Mouse (Mus musculus) intestine, postnatal 0 days (tissue): ENCODE measurements at regions not wholly inside any gene's neighbourhood (a gene's known extent, or its start where the extent isn't known, plus 50 kb on each side); places are given as distances from the start of the nearest gene placed in this dataset.

Source experiments
- ATAC-seq: fragments of 200-750 bp; cut with Nextera tagmentation; 2 replicates; pipeline ENCODE4 v1.8.0; 2017; ENCODE audit warnings: mild to moderate bottlenecking, moderate TSS enrichment, moderate library complexity
- H3K27ac ChIP-seq: fragments of 300-500 bp; sonication (generic); 2 replicates; pipeline ENCODE4 v1.5.1; 2014; ENCODE audit warnings: mild to moderate bottlenecking, low read depth, low read length, moderate library complexity
- H3K27me3 ChIP-seq: fragments of 300-500 bp; sonication (generic); replicated peaks from 2 replicates; pipeline ENCODE4 v1.6.1; 2014; ENCODE audit warnings: low read length, mixed read lengths; ENCODE audit not compliant: control insufficient read depth, insufficient read depth
- H3K36me3 ChIP-seq: fragments of 300-500 bp; sonication (generic); 2 replicates; pipeline ENCODE4 v1.6.1; 2014; ENCODE audit warnings: mild to moderate bottlenecking, moderate library complexity; ENCODE audit not compliant: control insufficient read depth, insufficient read depth
- H3K4me1 ChIP-seq: fragments of 300-500 bp; sonication (generic); replicated peaks from 2 replicates; pipeline ENCODE4 v1.6.1; 2014; ENCODE audit warnings: antibody characterized with exemption, low read length, mixed read lengths; ENCODE audit not compliant: control insufficient read depth, insufficient read depth
- H3K4me2 ChIP-seq: fragments of 300-500 bp; sonication (generic); replicated peaks from 2 replicates; pipeline ENCODE4 v1.6.1; 2014; ENCODE audit warnings: low read depth, mild to moderate bottlenecking, moderate library complexity
- H3K4me3 ChIP-seq: fragments of 300-500 bp; sonication (generic); 2 replicates; pipeline ENCODE4 v1.5.1; 2014; ENCODE audit warnings: low read depth, low read length
- H3K9ac ChIP-seq: fragments of 300-500 bp; sonication (generic); 2 replicates; pipeline ENCODE4 v1.6.1; 2014; ENCODE audit warnings: mild to moderate bottlenecking, low read depth, low read length
- H3K9me3 ChIP-seq: fragments of 300-500 bp; sonication (generic); 2 replicates; pipeline ENCODE4 v1.6.1; 2016; ENCODE audit warnings: mixed run types; ENCODE audit not compliant: control insufficient read depth
- CTCF ChIP-seq: sonication (generic); IDR thresholded peaks from 2 replicates; pipeline ENCODE4 v1.5.1; 2016; ENCODE audit warnings: low read depth, mild to moderate bottlenecking, control low read depth, antibody characterized with exemption, moderate library complexity
- WGBS: fragments of 180-500 bp; shearing (Covaris S2); extraction: QIAGEN DNeasy Blood & Tissue Kit; methylation state at CpG from one replicate; pipeline ENCODE4 v1.1.7; 2014; 5-methylcytosine and 5-hydroxymethylcytosine counted together

DNA sequence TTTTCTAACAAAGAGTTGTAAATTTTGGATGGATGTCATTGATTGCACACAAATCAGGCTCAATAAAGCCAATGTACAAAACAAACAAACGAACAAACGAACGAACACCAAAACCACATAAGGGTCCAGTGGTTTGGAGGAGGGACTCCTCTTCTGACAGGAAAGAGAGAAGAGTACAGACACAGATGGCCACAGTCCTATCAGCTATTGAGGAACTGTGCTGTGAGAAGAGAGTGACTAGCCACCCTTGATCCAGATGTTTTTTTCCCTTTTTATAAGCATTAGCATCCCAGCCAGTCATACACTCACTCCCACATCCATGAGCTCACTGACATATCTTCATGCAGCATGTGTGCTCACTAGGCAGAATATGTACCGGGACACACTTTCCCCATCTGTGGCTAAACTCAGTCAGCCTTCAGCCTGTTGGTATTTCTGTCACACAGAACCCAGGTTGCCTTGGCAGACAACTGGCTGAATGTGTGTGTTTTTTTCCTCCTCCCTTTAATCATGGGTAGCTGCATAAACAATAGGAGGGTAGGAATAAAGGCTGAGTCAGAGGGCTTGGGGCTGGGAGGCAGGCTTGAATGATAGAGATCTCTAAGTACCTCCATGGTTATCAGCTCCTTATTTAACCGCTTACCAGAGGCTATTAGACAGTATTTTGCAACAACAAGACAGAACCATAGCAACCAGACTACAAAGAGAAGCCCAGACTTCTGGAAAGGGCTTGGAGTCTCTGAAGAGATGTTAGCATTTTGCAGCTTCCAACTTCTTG is 159.7 kb downstream of the Tmsb4x start:
- Histone ChIP-seq H3K27ac (no peak overlapping the region), H3K9ac (no peak overlapping the region), H3K36me3 (no peaks in the 10 kb centered on the region), H3K4me3 (no peak overlapping the region), H3K4me1 (no peaks in the 10 kb centered on the region), H3K9me3 (no peaks in the 10 kb centered on the region), H3K4me2 (no peak overlapping the region), H3K27me3 (no peaks in the 10 kb centered on the region)
- WGBS: 65% methylated on average over 5 of the region's 5 CpGs
- peak; percentile 56; the same call in 1 of the 2 replicates for ATAC-seq
- TF ChIP-seq CTCF: no peak

DNA sequence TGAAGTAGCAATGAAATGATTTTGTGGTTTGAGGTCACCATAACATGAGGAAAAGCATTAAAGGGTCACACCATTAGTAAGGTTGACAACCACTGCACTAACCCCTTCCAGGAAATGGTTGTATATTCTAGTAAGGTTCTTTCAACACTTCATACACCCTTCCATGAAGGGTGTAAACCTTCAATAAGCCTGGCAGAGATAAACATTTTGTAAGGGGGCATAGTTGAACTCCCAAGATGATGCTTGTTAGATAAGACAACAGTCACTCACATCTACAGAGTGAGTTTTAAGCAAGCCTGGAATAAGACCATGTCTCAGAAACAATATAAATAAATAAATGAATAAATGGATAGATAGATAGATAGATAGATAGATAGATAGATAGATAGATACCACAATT is 171.1 kb downstream of the Tmsb4x start:
- Histone ChIP-seq H3K9me3 (no peaks in the 10 kb centered on the region), H3K4me1 (no peaks in the 10 kb centered on the region), H3K9ac (no peak overlapping the region), H3K27ac (no peak overlapping the region), H3K27me3 (no peaks in the 10 kb centered on the region; the same call in 1 of the 2 replicates), H3K4me3 (no peak overlapping the region), H3K36me3 (no peaks in the 10 kb centered on the region), H3K4me2 (no peak overlapping the region)
- no peak for TF ChIP-seq CTCF
- ATAC-seq: no peak

DNA sequence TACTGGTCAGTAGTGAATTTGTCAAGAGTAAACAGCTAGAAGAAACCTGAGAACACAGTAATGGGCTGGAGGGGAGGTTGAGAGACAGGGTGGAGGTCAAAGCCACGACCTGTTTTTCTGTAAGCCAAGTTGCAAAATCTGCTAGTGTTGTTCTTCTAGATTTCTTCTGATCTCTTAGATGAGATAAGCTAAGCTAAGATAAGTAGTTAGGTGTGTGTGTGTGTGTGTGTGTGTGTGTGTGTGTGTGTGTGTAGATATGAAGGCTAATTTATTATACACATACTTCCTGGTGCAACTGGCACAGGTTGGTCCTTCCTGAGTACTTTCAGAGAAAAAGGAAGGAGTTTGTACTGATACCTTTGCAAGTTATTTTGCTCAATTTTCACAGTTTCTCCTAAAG is 172.8 kb downstream of the Tmsb4x start:
- no peak overlapping the region for H3K27ac ChIP-seq
- no peaks in the 10 kb centered on the region for H3K9me3 ChIP-seq
- H3K27me3 ChIP-seq: no peaks in the 10 kb centered on the region; the same call in 1 of the 2 replicates
- TF ChIP-seq CTCF: no peak
- 25% methylated on average over 1 of the region's 1 CpGs for WGBS
- no peak overlapping the region for H3K4me2 ChIP-seq
- no peak for ATAC-seq
- H3K4me1 ChIP-seq: no peaks in the 10 kb centered on the region
- H3K36me3 ChIP-seq: no peaks in the 10 kb centered on the region
- no peak overlapping the region for H3K4me3 ChIP-seq
- H3K9ac ChIP-seq: no peak overlapping the region

DNA sequence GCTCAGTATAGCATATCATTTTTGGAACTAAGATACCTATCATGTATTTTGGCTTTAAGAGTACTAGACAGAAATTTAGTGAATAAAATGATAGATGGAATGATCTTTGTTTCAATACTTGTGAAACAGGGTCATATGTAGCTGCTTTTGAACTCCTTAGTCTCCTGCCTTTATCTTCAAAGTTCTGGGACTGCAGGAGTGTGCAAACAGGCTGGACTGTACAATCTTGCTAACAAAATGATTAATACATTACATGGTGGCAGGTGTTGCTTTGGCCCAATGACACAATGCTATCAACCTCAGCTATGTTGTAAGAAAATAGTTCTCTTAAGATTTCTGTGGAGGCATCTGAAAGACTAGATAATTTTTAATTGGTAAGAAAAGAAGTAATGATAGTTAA is 173.5 kb downstream of the Tmsb4x start:
- Histone ChIP-seq H3K4me3 (no peak overlapping the region), H3K9me3 (no peaks in the 10 kb centered on the region), H3K27me3 (no peaks in the 10 kb centered on the region; the same call in 1 of the 2 replicates), H3K9ac (no peak overlapping the region), H3K4me2 (no peak overlapping the region), H3K36me3 (no peaks in the 10 kb centered on the region), H3K27ac (no peak overlapping the region), H3K4me1 (no peaks in the 10 kb centered on the region)
- no peak for TF ChIP-seq CTCF
- ATAC-seq: no peak

DNA sequence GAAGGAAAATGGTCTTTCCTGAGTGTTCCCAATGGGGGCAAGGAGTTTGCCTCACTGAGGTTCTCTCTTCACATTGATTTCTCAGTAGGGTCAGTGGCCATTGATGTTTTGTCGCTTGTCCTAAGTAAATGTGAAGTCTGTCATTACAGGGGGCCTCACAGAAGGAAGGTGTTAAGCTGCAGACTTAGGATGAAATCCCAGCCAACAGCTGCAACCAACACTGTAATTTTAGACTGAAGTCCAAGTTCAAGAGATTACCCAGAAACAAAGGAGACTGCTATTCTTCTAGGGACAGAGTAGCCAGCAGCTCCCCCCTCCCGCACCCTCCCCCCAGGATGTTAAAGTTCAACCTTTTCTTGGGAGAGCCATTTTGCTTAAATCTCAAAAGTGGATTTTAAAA is 176.0 kb downstream of the Tmsb4x start:
- peak; percentile 49; the same call in 1 of the 2 replicates for ATAC-seq
- Histone ChIP-seq H3K36me3 (no peaks in the 10 kb centered on the region), H3K27ac (no peak overlapping the region; the same call in 1 of the 2 replicates), H3K27me3 (no peaks in the 10 kb centered on the region; the same call in 1 of the 2 replicates), H3K9ac (no peak overlapping the region), H3K4me2 (no peak overlapping the region), H3K4me3 (no peak overlapping the region), H3K4me1 (no peaks in the 10 kb centered on the region), H3K9me3 (no peaks in the 10 kb centered on the region)
- 76% methylated on average over 2 of the region's 2 CpGs for WGBS
- no peak for TF ChIP-seq CTCF

DNA sequence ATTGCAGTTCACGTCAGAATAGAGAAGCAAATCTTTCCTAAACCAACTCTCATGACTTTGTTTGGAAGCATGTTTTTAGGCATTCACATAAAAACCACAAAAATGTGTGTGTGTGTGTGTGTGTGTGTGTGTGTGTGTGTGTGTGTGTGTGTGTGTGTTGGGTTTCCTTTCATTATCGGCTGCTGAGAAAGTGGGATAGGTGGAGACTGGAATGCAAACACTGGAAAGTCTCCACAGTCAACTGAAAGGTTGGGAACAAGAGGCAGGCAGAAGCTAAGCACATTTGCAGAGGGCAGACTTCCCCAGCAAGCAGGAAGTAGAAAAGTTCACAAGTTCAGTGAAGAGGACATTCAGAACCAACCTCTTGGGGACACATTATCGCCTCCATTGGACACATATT is 176.5 kb downstream of the Tmsb4x start:
- H3K36me3 ChIP-seq: no peaks in the 10 kb centered on the region
- no peak overlapping the region for H3K27ac ChIP-seq
- H3K4me3 ChIP-seq: no peak overlapping the region
- no peak for TF ChIP-seq CTCF
- no peaks in the 10 kb centered on the region for H3K9me3 ChIP-seq
- H3K4me2 ChIP-seq: no peak overlapping the region
- no peaks in the 10 kb centered on the region for H3K4me1 ChIP-seq
- H3K27me3 ChIP-seq: no peaks in the 10 kb centered on the region; the same call in 1 of the 2 replicates
- WGBS: 45% methylated on average over 3 of the region's 3 CpGs
- 0 out of 2 replicates have a peak, but pooled peaks have one; percentile 41 for ATAC-seq
- H3K9ac ChIP-seq: no peak overlapping the region

DNA sequence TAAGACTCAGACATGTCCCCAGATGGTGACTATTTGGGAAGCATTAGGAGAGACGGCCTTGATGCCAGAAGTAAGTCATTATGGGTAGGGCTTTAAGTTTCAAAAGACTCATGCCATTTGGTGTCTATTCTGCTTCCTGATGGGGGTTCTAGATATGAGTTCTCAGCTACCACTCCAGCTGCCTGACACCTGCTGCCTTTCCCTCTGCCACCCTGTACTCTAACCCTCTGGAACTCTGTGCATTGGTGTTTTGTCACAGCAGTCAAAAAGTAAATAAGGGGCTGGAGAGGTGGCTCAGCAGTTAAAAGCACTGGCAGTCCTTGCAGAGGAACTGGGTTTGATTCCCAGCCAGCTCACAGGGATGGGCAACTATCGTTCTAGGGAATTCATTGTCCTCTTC is 177.6 kb downstream of the Tmsb4x start:
- Histone ChIP-seq H3K4me1 (no peaks in the 10 kb centered on the region), H3K36me3 (no peaks in the 10 kb centered on the region), H3K4me2 (no peak overlapping the region), H3K27me3 (no peaks in the 10 kb centered on the region; the same call in 1 of the 2 replicates), H3K9me3 (no peaks in the 10 kb centered on the region), H3K9ac (no peak overlapping the region), H3K27ac (no peak overlapping the region), H3K4me3 (no peak overlapping the region)
- 81% methylated on average over 2 of the region's 2 CpGs for WGBS
- no peak for TF ChIP-seq CTCF
- no peak for ATAC-seq
